Mouse (Mus musculus) MEL (cell line): Measurements from ENCODE around the gene Ccdc3.
"Not testable (repeated sequence)": the region's sequence is repeated elsewhere in the genome, so short reads cannot be mapped to it uniquely, and the experiment has no call there.

Experiments
- BHLHE40 ChIP-seq: IDR thresholded peaks from 2 replicates; pipeline ENCODE4 v1.6.1; 2012; ENCODE audit warnings: low read depth, mild to moderate bottlenecking, inconsistent platforms, low read length, improper control_type of control experiment, borderline replicate concordance
- CTCF ChIP-seq, 3 experiments: IDR thresholded peaks in 2 of 3; conservative IDR thresholded peaks in 1 of 3; 2 replicates each; pipeline ENCODE4 v1.5.1; 2011 to 2012; ENCODE audit warnings: low read length in 3 of 3, low read depth in 2 of 3, mild to moderate bottlenecking in 2 of 3, improper control_type of control experiment in 1 of 3, inconsistent platforms in 1 of 3, mixed read lengths in 1 of 3, moderate library complexity in 1 of 3; ENCODE audit not compliant: control insufficient read depth in 1 of 3, insufficient read depth in 1 of 3, poor library complexity in 1 of 3, severe bottlenecking in 1 of 3
- NELFE ChIP-seq: IDR thresholded peaks from 2 replicates; pipeline ENCODE4 v1.6.1; 2011; ENCODE audit warnings: low read depth, low read length, improper control_type of control experiment
- TCF12 ChIP-seq: IDR thresholded peaks from 2 replicates; pipeline ENCODE4 v1.6.1; 2014; ENCODE audit warnings: low read depth, mild to moderate bottlenecking, inconsistent platforms, low read length, improper control_type of control experiment, moderate library complexity

DNA sequence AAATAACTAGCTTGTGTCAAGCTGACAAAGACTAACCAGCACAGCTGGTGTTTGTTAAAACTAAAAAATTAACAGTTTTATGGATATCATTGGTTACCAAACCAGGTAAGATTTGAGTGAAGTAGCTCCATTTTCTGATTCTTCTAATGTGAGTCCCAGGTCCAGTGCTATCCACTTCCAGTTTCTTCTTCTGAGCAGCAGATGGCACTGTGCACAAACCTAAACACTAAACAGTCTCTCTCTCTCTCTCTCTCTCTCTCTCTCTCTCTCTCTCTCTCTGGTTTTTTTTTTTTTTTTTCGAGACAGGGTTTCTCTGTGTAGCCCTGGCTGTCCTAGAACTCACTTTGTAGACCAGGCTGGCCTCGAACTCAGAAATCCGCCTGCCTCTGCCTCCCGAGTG, 47.2 kb upstream of the Ccdc3 start:
- not testable (repeated sequence) for TF ChIP-seq TCF12, BHLHE40, NELFE
- TF ChIP-seq CTCF (IDR thresholded peaks at IDR 0.05 in 2 of 3, conservative IDR thresholded peaks at IDR 0.05 in 1 of 3; ENCODE audit: control insufficient read depth in 1 of 3, insufficient read depth in 1 of 3, low read depth in 2 of 3, low read length in 3 of 3, poor library complexity in 1 of 3, severe bottlenecking in 1 of 3): peak; percentile 43 to 65 (median 56)
